Mouse (Mus musculus) hindbrain, embryonic 11.5 days (tissue): ENCODE data around the gene Gm17364. TPM values are rescaled to one million over a fixed set of nuclear protein-coding genes. Genes with fewer than 3 reads are reported as not detected.
"Not testable (repeated sequence)": the region's sequence is repeated elsewhere in the genome, so short reads cannot be mapped to it uniquely, and the experiment has no call there.

Experiments
- ATAC-seq: fragments of 200-750 bp; cut with Nextera tagmentation; 2 replicates; pipeline ENCODE4 v1.8.0; 2017; ENCODE audit warnings: mild to moderate bottlenecking, moderate TSS enrichment, moderate library complexity; ENCODE audit not compliant: low FRiP score
- DNase-seq: peaks from one replicate; pipeline ENCODE4 v3.0.0-alpha.2; 2015; ENCODE audit warnings: low spot score
- H3K27ac ChIP-seq: fragments of 300-500 bp; sonication (generic); 2 replicates; pipeline ENCODE4 v1.5.1; 2014; ENCODE audit warnings: mild to moderate bottlenecking, low read depth, low read length
- H3K27me3 ChIP-seq: fragments of 300-500 bp; sonication (generic); 2 replicates; pipeline ENCODE4 v1.6.1; 2014; ENCODE audit warnings: mild to moderate bottlenecking, low read length, moderate library complexity, mixed read lengths; ENCODE audit not compliant: control insufficient read depth, insufficient read depth
- H3K36me3 ChIP-seq: fragments of 300-500 bp; sonication (generic); 2 replicates; pipeline ENCODE4 v1.6.1; 2014; ENCODE audit warnings: mild to moderate bottlenecking, low read length, moderate library complexity, mixed read lengths; ENCODE audit not compliant: control insufficient read depth, insufficient read depth
- H3K4me1 ChIP-seq: fragments of 300-500 bp; sonication (generic); replicated peaks from 2 replicates; pipeline ENCODE4 v1.6.1; 2014; ENCODE audit warnings: low read length, mixed read lengths; ENCODE audit not compliant: control insufficient read depth, insufficient read depth
- H3K4me2 ChIP-seq: fragments of 300-500 bp; sonication (generic); replicated peaks from 2 replicates; pipeline ENCODE4 v1.6.1; 2014; ENCODE audit warnings: mild to moderate bottlenecking, low read depth, low read length
- H3K4me3 ChIP-seq: fragments of 300-500 bp; sonication (generic); 2 replicates; pipeline ENCODE4 v1.5.1; 2014; ENCODE audit warnings: low read depth, low read length
- H3K9ac ChIP-seq: fragments of 300-500 bp; sonication (generic); 2 replicates; pipeline ENCODE4 v1.6.1; 2014; ENCODE audit warnings: low read depth, low read length
- H3K9me3 ChIP-seq: fragments of 300-500 bp; sonication (generic); 2 replicates; pipeline ENCODE4 v1.6.1; 2016; ENCODE audit warnings: low read length; ENCODE audit not compliant: control insufficient read depth
- WGBS: fragments of 180-500 bp; shearing (Covaris S2); extraction: QIAGEN DNeasy Blood & Tissue Kit; methylation state at CpG from one replicate; pipeline ENCODE4 v1.1.7; 2014; 5-methylcytosine and 5-hydroxymethylcytosine counted together
- polyA plus RNA-seq: library from polyadenylated mRNA; unstranded; fragments of >200 nt; fragmentation: Nextera tagmentation; extraction: Ambion mirVana; gene quantifications from 2 replicates; pipeline ENCODE4 v1.2.1, GENCODE M21; 2014

Gm17364 gene
- polyA plus RNA-seq, 1 experiment from 2014 or later = not detected

GRCm38 (mm10) chr13:41293595-41293994, 19.8 kb upstream of the Gm17364 start:
- no peak overlapping the region for H3K27ac ChIP-seq
- no peaks in the 10 kb centered on the region; the same call in 1 of the 2 replicates for H3K4me1 ChIP-seq
- WGBS = 31% methylated on average over 5 of the region's 5 CpGs
- H3K27me3 ChIP-seq = no peaks in the 10 kb centered on the region
- ATAC-seq (no peak), DNase-seq (no peak)
- no peaks in the 10 kb centered on the region for H3K9me3 ChIP-seq
- no peaks in the 10 kb centered on the region for H3K36me3 ChIP-seq
- no peak overlapping the region for H3K9ac ChIP-seq
- H3K4me3 ChIP-seq = no peak overlapping the region
- no peak overlapping the region for H3K4me2 ChIP-seq

- H3K27me3 ChIP-seq = no peaks in the 10 kb centered on the region
- no peaks in the 10 kb centered on the region for H3K9me3 ChIP-seq
- H3K4me3 ChIP-seq = no peak overlapping the region
- no peak overlapping the region for H3K4me2 ChIP-seq
- WGBS = 78% methylated on average over 4 of the region's 4 CpGs
- DNase-seq (no peak), ATAC-seq (no peak)
- no peaks in the 10 kb centered on the region for H3K36me3 ChIP-seq
- no peaks in the 10 kb centered on the region; the same call in 1 of the 2 replicates for H3K4me1 ChIP-seq
- H3K9ac ChIP-seq = no peak overlapping the region
- no peak overlapping the region for H3K27ac ChIP-seq
These were observed 17.7 kb upstream of the Gm17364 start for GRCm38 (mm10) chr13:41291466-41291974.

- DNase-seq (no peak), ATAC-seq (no peak)
- Histone ChIP-seq H3K9me3 (no peaks in the 10 kb centered on the region), H3K4me1 (no peaks in the 10 kb centered on the region), H3K4me3 (no peak overlapping the region), H3K9ac (no peak overlapping the region), H3K27ac (no peak overlapping the region), H3K36me3 (no peaks in the 10 kb centered on the region), H3K27me3 (no peaks in the 10 kb centered on the region), H3K4me2 (no peak overlapping the region)
- 81% methylated on average over 3 of the region's 3 CpGs for whole genome bisulfite sequencing
These were observed 12.5 kb upstream of the Gm17364 start for GRCm38 (mm10) chr13:41286285-41286684.

GRCm38 (mm10) chr13:41285448-41285847, 11.7 kb upstream of the Gm17364 start:
- Histone ChIP-seq H3K27me3 (no peaks in the 10 kb centered on the region), H3K4me3 (no peak overlapping the region), H3K4me2 (no peak overlapping the region), H3K36me3 (no peaks in the 10 kb centered on the region), H3K9me3 (no peaks in the 10 kb centered on the region), H3K4me1 (no peaks in the 10 kb centered on the region), H3K9ac (no peak overlapping the region), H3K27ac (no peak overlapping the region)
- no peak for ATAC-seq
- WGBS = 75% methylated on average over 4 of the region's 4 CpGs
- no peak for DNase-seq

GRCm38 (mm10) chr13:41283256-41283655, 9.5 kb upstream of the Gm17364 start:
- no peak overlapping the region for H3K4me3 ChIP-seq
- DNase-seq = peak; percentile 88
- 30% methylated on average over 5 of the region's 5 CpGs for WGBS
- H3K4me1 ChIP-seq = no peaks in the 10 kb centered on the region
- H3K27ac ChIP-seq = no peak overlapping the region
- H3K9me3 ChIP-seq = no peaks in the 10 kb centered on the region
- no peaks in the 10 kb centered on the region for H3K27me3 ChIP-seq
- no peak for ATAC-seq
- no peak overlapping the region for H3K4me2 ChIP-seq
- H3K36me3 ChIP-seq = no peaks in the 10 kb centered on the region
- no peak overlapping the region for H3K9ac ChIP-seq

GRCm38 (mm10) chr13:41280696-41281095, 6.9 kb upstream of the Gm17364 start:
- Histone ChIP-seq H3K4me3 (no peak overlapping the region), H3K4me2 (no peak overlapping the region), H3K4me1 (no peaks in the 10 kb centered on the region), H3K27ac (no peak overlapping the region), H3K36me3 (no peaks in the 10 kb centered on the region), H3K9me3 (no peaks in the 10 kb centered on the region), H3K9ac (no peak overlapping the region), H3K27me3 (no peaks in the 10 kb centered on the region)
- DNase-seq (no peak), ATAC-seq (no peak)
- WGBS = 73% methylated on average over 5 of the region's 5 CpGs

GRCm38 (mm10) chr13:41267827-41268408, 5.9 kb downstream of the Gm17364 start:
- peak; percentile 12 for DNase-seq
- H3K9me3 ChIP-seq = no peaks in the 10 kb centered on the region
- WGBS = 31% methylated on average over 7 of the region's 7 CpGs
- H3K4me1 ChIP-seq = no peaks in the 10 kb centered on the region
- no peak overlapping the region for H3K4me3 ChIP-seq
- no peaks in the 10 kb centered on the region for H3K27me3 ChIP-seq
- ATAC-seq = peak; percentile 22; the same call in 1 of the 2 replicates
- no peaks in the 10 kb centered on the region for H3K36me3 ChIP-seq
- no peak overlapping the region for H3K4me2 ChIP-seq
- H3K9ac ChIP-seq = no peak overlapping the region
- no peak overlapping the region for H3K27ac ChIP-seq

- ATAC-seq = no peak
- Histone ChIP-seq H3K4me3 (no peak overlapping the region), H3K27ac (no peak overlapping the region), H3K36me3 (no peaks in the 10 kb centered on the region), H3K9me3 (no peaks in the 10 kb centered on the region), H3K9ac (no peak overlapping the region), H3K27me3 (no peaks in the 10 kb centered on the region), H3K4me2 (no peak overlapping the region), H3K4me1 (no peaks in the 10 kb centered on the region)
- WGBS = 90% methylated on average over 5 of the region's 5 CpGs
- no peak for DNase-seq
These were observed 10.3 kb downstream of the Gm17364 start for GRCm38 (mm10) chr13:41263304-41264006.

- 95% methylated on average over 8 of the region's 8 CpGs for WGBS
- H3K4me3 ChIP-seq, H3K9me3 ChIP-seq, ATAC-seq, H3K9ac ChIP-seq, H3K27ac ChIP-seq, DNase-seq, H3K4me2 ChIP-seq, H3K27me3 ChIP-seq, H3K36me3 ChIP-seq, H3K4me1 ChIP-seq: not testable (repeated sequence)
These were observed 12.2 kb downstream of the Gm17364 start for GRCm38 (mm10) chr13:41261617-41262016.
